Mouse (Mus musculus): Measurements from ENCODE around the gene Gm21981.

- TF ChIP-seq HCFC1 (IDR thresholded peaks at IDR 0.05; ENCODE audit: borderline replicate concordance, insufficient read depth, low read length) (peak; percentile 16; the same call in 1 of the 2 replicates), MAFK (IDR thresholded peaks at IDR 0.05; ENCODE audit: insufficient read depth, low read depth, low read length) (no peak), CHD2 (IDR thresholded peaks at IDR 0.05; ENCODE audit: low read depth, low read length) (no peak)
Measured at GRCm38 (mm10) chr17:47672311-47673111, 21.7 kb downstream of the Gm21981 start.

All from ES-E14 (cell line).